Mouse (Mus musculus) forebrain, embryonic 16.5 days (tissue): ENCODE data around the gene Mapk8ip1. TPM values are rescaled to one million over a fixed set of nuclear protein-coding genes. Genes with fewer than 3 reads are reported as not detected.

Source experiments
- ATAC-seq: fragments of 200-750 bp; cut with Nextera tagmentation; 2 replicates; pipeline ENCODE4 v1.8.0; 2017; ENCODE audit warnings: mild to moderate bottlenecking, moderate library complexity
- H3K27ac ChIP-seq: fragments of 300-500 bp; sonication (generic); 2 replicates; pipeline ENCODE4 v1.5.1; 2014; ENCODE audit warnings: low read length, control low read depth
- H3K27me3 ChIP-seq: fragments of 300-500 bp; sonication (generic); replicated peaks from 2 replicates; pipeline ENCODE4 v1.6.1; 2014; ENCODE audit warnings: low read length; ENCODE audit not compliant: control insufficient read depth, insufficient read depth
- H3K36me3 ChIP-seq: fragments of 300-500 bp; sonication (generic); 2 replicates; pipeline ENCODE4 v1.6.1; 2014; ENCODE audit not compliant: control insufficient read depth, insufficient read depth
- H3K4me1 ChIP-seq: fragments of 300-500 bp; sonication (generic); replicated peaks from 2 replicates; pipeline ENCODE4 v1.6.1; 2014; ENCODE audit warnings: low read length; ENCODE audit not compliant: control insufficient read depth, insufficient read depth
- H3K4me2 ChIP-seq: fragments of 300-500 bp; sonication (generic); 2 replicates; pipeline ENCODE4 v1.6.1; 2014; ENCODE audit warnings: mild to moderate bottlenecking, low read length, control low read depth
- H3K4me3 ChIP-seq: fragments of 300-500 bp; sonication (generic); replicated peaks from 2 replicates; pipeline ENCODE4 v1.5.1; 2014; ENCODE audit warnings: mild to moderate bottlenecking, low read length, control low read depth
- H3K9ac ChIP-seq: fragments of 300-500 bp; sonication (generic); replicated peaks from 2 replicates; pipeline ENCODE4 v1.6.1; 2014; ENCODE audit warnings: low read depth, low read length, control low read depth
- H3K9me3 ChIP-seq: fragments of 300-500 bp; sonication (generic); 2 replicates; pipeline ENCODE4 v1.6.1; 2016; ENCODE audit warnings: low read length; ENCODE audit not compliant: control insufficient read depth
- whole genome bisulfite sequencing: fragments of 180-500 bp; shearing (Covaris S2); extraction: QIAGEN DNeasy Blood & Tissue Kit; methylation state at CpG from one replicate; pipeline ENCODE4 v1.1.7; 2014; 5-methylcytosine and 5-hydroxymethylcytosine counted together
- polyA plus RNA-seq: library from polyadenylated mRNA; unstranded; fragments of >200 nt; fragmentation: Nextera tagmentation; extraction: Ambion mirVana; gene quantifications from 2 replicates; pipeline ENCODE4 v1.2.1, GENCODE M21; 2015

Mapk8ip1 gene
- 101 TPM in 2 replicates for polyA plus RNA-seq

DNA sequence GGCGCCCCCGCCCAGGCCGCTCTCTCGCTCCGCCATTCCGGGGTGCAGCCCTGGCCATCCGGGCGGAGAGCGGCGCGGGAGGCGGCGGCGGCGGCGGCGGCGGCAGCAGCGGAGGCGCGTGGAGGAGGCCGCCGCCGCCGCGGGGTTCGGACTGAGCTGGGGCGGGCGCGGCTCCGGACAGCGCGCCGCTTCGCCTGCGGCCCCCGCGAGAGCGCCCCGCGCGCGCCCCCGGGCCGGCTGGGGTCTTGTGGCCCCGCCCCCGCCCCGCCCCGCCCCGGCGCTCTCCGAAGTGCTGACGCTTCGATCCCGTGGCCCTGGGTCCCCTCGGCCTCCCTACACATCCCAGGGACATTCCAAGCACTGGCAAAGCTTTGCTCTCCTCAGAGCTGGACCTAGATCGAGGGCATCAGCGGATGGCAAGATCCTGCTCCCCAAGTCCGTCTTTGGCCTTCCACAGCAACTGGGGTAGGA, at the start of gene Mapk8ip1:
TSS of gene Mapk8ip1 (minus strand) at position 173 of the 471 bp plus-strand sequence.
- peak within 1 kb of the TSS; percentile 87 for H3K4me2 ChIP-seq
- no peaks in the 10 kb centered on the region for H3K27me3 ChIP-seq
- ATAC-seq, result peak; percentile 65
- peak within 1 kb of the TSS; percentile 96 for H3K9ac ChIP-seq
- peaks cover 10% of the 10 kb centered on the region for H3K36me3 ChIP-seq
- H3K4me3 ChIP-seq, result peak within 1 kb of the TSS; percentile 85
- H3K4me1 ChIP-seq, result peaks cover 32% of the 10 kb centered on the region
- 0 out of 2 replicates have a peak within 1 kb of the TSS, but pooled peaks have one; percentile 15 for H3K27ac ChIP-seq
- H3K9me3 ChIP-seq, result no peaks in the 10 kb centered on the region
- under 1% methylated on average over 42 of the region's 59 CpGs for WGBS

DNA sequence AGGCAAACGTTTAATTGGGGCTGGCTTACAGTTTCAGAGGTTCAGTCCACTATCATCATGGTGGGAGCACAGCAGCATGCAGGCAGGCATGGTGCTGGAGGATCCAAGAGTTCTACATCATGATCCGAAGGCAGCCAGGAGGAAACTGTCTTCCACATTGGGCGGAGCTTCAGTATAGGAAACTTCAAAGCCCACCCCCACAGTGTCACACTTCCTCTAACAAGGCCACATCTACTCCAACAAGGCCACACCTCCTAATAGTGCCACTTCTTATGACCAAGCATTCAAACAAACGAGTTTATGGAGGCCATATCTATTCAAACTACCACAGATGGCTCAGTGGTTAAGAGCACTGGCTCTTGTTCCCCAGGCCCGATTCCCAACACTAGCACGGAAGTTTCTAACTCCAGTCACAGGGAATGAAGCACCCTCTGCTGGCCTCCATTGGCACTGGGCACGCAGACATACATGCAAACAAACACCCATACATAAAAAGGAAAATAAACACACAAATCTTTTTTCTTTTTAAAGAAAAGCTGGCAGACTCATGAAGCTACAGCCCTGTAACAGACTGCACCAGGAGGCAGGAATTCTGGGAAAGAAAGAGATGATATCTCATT, 46.2 kb upstream of the Mapk8ip1 start:
- Histone ChIP-seq H3K27me3 (no peaks in the 10 kb centered on the region), H3K27ac (no peak overlapping the region), H3K4me1 (peaks cover 5% of the 10 kb centered on the region; the same call in 1 of the 2 replicates), H3K4me3 (no peak overlapping the region), H3K9me3 (no peaks in the 10 kb centered on the region), H3K36me3 (no peaks in the 10 kb centered on the region), H3K4me2 (no peak overlapping the region), H3K9ac (no peak overlapping the region)
- 66% methylated on average over 7 of the region's 7 CpGs for WGBS
- no peak for ATAC-seq

DNA sequence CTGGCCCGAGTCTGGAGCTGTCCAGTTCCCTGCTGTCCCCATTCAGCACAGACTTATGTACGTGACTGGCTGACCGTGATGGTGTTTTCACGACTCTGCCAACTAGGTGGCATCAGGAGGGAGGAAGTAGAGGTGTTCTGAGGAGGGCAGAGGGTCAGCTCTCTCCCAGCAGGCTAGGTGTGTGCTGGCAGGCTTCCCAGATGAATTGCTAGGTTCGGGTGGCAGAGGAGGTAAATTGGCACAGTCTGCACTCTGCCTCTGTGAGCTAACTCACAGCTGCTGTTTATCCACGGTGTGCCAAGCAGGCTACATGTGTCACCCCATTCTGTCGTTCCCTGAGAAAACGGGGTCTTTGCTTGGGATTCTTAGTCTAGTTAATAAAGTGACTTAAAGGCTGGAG, 45.6 kb upstream of the Mapk8ip1 start:
- no peak overlapping the region for H3K9ac ChIP-seq
- no peak overlapping the region for H3K4me3 ChIP-seq
- H3K36me3 ChIP-seq, result no peaks in the 10 kb centered on the region
- no peak for ATAC-seq
- no peaks in the 10 kb centered on the region for H3K27me3 ChIP-seq
- peaks cover 7% of the 10 kb centered on the region; the same call in 1 of the 2 replicates for H3K4me1 ChIP-seq
- 45% methylated on average over 8 of the region's 8 CpGs for WGBS
- H3K27ac ChIP-seq, result no peak overlapping the region
- H3K4me2 ChIP-seq, result no peak overlapping the region
- no peaks in the 10 kb centered on the region for H3K9me3 ChIP-seq

DNA sequence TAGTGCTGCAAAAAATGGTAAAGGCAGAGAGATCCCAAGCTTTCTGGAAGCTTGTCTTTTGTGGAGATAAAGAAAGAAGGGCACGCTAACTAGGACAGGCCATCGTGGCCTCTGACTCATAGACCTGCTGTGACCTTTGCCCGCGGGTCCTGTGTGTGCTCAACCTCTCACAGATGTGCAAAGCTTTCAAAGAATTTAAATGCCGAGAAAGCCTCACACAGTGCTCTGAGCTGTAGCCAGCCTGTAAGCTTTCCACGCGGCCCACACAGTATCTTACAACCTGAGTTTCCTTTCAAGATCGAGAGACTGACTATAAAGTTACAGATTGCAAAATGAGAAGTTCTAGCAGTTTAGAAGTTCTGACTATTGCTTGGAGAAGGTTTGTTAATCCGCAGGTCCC, 44.8 kb upstream of the Mapk8ip1 start:
- Histone ChIP-seq H3K4me1 (peaks cover 7% of the 10 kb centered on the region; the same call in 1 of the 2 replicates), H3K9me3 (no peaks in the 10 kb centered on the region), H3K27me3 (no peaks in the 10 kb centered on the region), H3K4me3 (no peak overlapping the region), H3K9ac (no peak overlapping the region), H3K36me3 (no peaks in the 10 kb centered on the region), H3K4me2 (no peak overlapping the region), H3K27ac (no peak overlapping the region)
- 57% methylated on average over 9 of the region's 9 CpGs for whole genome bisulfite sequencing
- no peak for ATAC-seq

DNA sequence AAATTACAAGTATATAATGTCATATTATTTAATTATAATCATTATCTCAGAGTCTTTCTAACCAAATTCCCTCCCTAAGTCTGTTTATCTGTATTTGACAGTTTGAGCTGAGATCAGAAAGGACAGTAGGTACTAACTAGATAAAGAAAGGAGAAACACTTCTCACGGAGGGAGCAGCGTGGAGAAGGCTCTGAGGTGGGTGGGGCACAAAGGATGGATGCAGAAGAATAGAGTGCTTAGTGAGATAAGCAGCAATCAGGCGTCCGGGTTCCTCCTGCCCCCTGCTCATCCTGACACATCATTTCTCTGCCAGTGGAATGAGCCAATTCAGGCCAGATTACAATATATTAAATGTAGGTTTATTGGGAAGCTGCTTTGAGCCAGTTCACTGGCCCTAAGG, 43.3 kb upstream of the Mapk8ip1 start:
- H3K4me1 ChIP-seq, result peaks cover 7% of the 10 kb centered on the region; the same call in 1 of the 2 replicates
- H3K27me3 ChIP-seq, result no peaks in the 10 kb centered on the region
- H3K4me3 ChIP-seq, result no peak overlapping the region
- no peak for ATAC-seq
- H3K9ac ChIP-seq, result no peak overlapping the region
- H3K36me3 ChIP-seq, result no peaks in the 10 kb centered on the region
- no peak overlapping the region for H3K27ac ChIP-seq
- WGBS, result 51% methylated on average over 4 of the region's 4 CpGs
- no peak overlapping the region for H3K4me2 ChIP-seq
- no peaks in the 10 kb centered on the region for H3K9me3 ChIP-seq

DNA sequence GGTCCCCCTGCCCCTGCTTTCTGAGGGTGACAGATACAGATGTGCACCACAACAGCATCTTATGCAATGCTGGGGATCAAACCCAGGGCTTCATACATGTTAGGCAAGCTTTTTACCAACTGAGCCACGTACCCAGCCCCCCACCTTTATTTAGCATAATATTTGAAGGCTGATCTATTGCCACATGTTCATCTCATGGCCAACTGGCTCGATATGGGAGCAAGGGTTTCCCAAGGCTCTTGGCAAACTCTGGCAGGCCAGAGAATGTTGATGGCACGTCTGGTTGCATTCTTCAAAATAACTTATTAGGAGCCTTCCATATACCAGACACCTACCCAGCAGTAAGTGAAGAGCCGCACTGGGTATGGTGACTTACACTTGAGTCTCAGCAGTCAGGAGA, 42.2 kb upstream of the Mapk8ip1 start:
- H3K9me3 ChIP-seq, result no peaks in the 10 kb centered on the region
- H3K9ac ChIP-seq, result no peak overlapping the region
- H3K27me3 ChIP-seq, result no peaks in the 10 kb centered on the region
- H3K4me2 ChIP-seq, result no peak overlapping the region
- H3K36me3 ChIP-seq, result no peaks in the 10 kb centered on the region
- no peak for ATAC-seq
- peaks cover 7% of the 10 kb centered on the region; the same call in 1 of the 2 replicates for H3K4me1 ChIP-seq
- H3K27ac ChIP-seq, result no peak overlapping the region
- no peak overlapping the region for H3K4me3 ChIP-seq
- WGBS, result 83% methylated on average over 4 of the region's 4 CpGs

DNA sequence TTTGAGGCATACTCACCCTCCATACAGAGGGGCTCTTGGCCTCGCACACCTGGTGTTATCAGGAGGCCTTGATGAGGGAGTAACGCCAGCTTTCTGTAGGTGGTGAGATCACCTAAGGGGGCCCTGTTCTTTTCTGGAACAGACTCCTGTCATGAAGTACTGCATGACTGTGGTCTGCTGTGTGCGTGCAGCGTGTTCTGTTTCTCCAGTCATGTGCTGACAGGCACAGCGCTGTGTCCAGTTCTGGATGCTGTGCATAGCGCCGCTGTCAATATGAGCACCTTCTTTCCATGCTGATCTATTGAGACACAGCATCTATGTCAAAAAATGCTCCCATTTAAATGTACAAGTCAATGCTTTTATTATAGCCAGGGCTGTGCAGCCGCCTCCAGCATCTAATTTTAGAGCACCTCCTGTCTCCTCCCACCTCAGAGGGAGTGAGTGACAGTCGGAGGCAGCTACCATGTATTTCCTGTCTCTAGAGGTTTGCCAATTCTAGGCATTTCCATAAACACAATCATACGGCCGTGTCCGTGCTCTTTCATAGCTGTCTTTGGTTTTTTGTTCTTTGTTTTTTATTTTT, 41.4 kb upstream of the Mapk8ip1 start:
- 66% methylated on average over 12 of the region's 12 CpGs for WGBS
- Histone ChIP-seq H3K9ac (peak overlapping the region; percentile 23; the same call in 1 of the 2 replicates), H3K36me3 (no peaks in the 10 kb centered on the region), H3K4me2 (no peak overlapping the region), H3K4me1 (peaks cover 10% of the 10 kb centered on the region; the same call in 1 of the 2 replicates), H3K27me3 (no peaks in the 10 kb centered on the region), H3K4me3 (no peak overlapping the region), H3K27ac (0 out of 2 replicates have a peak overlapping the region, but pooled peaks have one; percentile 23), H3K9me3 (no peaks in the 10 kb centered on the region)
- peak; percentile 70 for ATAC-seq

DNA sequence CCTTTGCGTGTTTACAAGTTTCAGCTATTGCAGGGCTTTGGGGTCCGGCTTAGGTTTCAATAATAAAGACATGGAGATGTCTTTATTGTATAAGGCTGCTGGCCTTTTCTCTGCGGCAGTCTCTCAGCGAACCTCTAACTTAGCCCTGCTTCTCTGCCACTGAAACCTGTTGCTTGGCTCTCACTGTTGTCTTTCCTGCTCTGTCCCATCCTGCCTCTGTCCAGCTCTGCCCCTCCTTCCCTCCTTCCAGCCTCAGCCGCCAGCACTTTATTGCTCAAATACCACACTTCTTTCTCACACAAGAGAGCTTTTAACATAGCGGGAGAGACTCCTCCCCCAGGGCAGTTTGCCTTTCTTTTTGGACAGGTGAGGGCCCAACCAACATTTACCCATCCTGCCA, 39.4 kb upstream of the Mapk8ip1 start:
- Histone ChIP-seq H3K27ac (no peak overlapping the region), H3K4me1 (peaks cover 10% of the 10 kb centered on the region; the same call in 1 of the 2 replicates), H3K4me3 (no peak overlapping the region), H3K9ac (no peak overlapping the region), H3K9me3 (no peaks in the 10 kb centered on the region), H3K36me3 (no peaks in the 10 kb centered on the region), H3K4me2 (no peak overlapping the region), H3K27me3 (no peaks in the 10 kb centered on the region)
- ATAC-seq, result no peak
- 60% methylated on average over 6 of the region's 6 CpGs for WGBS

DNA sequence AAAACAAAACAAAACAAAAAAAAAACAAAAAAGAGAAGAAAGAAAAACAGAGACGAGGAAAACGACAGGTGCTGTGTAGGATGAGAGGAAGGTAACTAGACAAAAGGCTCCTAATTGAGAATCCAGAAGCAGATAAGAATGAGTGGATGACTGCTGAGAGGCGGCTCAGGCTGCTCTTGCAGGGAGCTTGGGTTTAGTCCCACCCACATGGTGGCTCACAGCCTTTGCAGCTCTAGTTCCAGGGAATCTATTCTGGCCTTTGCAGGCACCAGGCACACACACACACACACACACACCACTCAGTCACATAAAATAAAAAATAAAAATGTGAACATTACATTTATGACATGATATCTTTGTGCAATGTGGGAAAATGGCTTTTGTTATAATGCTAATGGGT, 37.5 kb upstream of the Mapk8ip1 start:
- no peak for ATAC-seq
- H3K27me3 ChIP-seq, result no peaks in the 10 kb centered on the region
- 46% methylated on average over 3 of the region's 3 CpGs for WGBS
- H3K4me2 ChIP-seq, result no peak overlapping the region
- no peak overlapping the region for H3K27ac ChIP-seq
- H3K9ac ChIP-seq, result no peak overlapping the region
- no peak overlapping the region for H3K4me3 ChIP-seq
- no peaks in the 10 kb centered on the region for H3K36me3 ChIP-seq
- H3K4me1 ChIP-seq, result peaks cover 19% of the 10 kb centered on the region
- H3K9me3 ChIP-seq, result no peaks in the 10 kb centered on the region
